Mouse (Mus musculus) MEL (cell line): ENCODE data around the gene Cyp2d22.

Experiments
- CTCF ChIP-seq, 3 experiments: IDR thresholded peaks in 2 of 3; conservative IDR thresholded peaks in 1 of 3; 2 replicates each; pipeline ENCODE4 v1.5.1; 2011 to 2012; ENCODE audit warnings: low read length in 3 of 3, low read depth in 2 of 3, mild to moderate bottlenecking in 2 of 3, improper control_type of control experiment in 1 of 3, inconsistent platforms in 1 of 3, mixed read lengths in 1 of 3, moderate library complexity in 1 of 3; ENCODE audit not compliant: control insufficient read depth in 1 of 3, insufficient read depth in 1 of 3, poor library complexity in 1 of 3, severe bottlenecking in 1 of 3
- MAFK ChIP-seq: IDR thresholded peaks from 2 replicates; pipeline ENCODE4 v1.6.1; 2011; ENCODE audit warnings: low read depth, mild to moderate bottlenecking, low read length, improper control_type of control experiment, borderline replicate concordance
- MEF2A ChIP-seq: IDR thresholded peaks from 2 replicates; pipeline ENCODE4 v1.6.1; 2014; ENCODE audit warnings: low read depth, mild to moderate bottlenecking, inconsistent platforms, low read length, improper control_type of control experiment; ENCODE audit not compliant: poor library complexity, insufficient replicate concordance, severe bottlenecking; ENCODE audit errors: extremely low read depth
- NELFE ChIP-seq: IDR thresholded peaks from 2 replicates; pipeline ENCODE4 v1.6.1; 2011; ENCODE audit warnings: low read depth, low read length, improper control_type of control experiment
- POLR2A ChIP-seq, 2 experiments: IDR thresholded peaks; 2 replicates each; pipeline ENCODE4 v1.6.1; 2011 to 2012; ENCODE audit warnings: low read length in 2 of 2, mild to moderate bottlenecking in 2 of 2, control low read depth in 1 of 2, improper control_type of control experiment in 1 of 2, low read depth in 1 of 2, moderate library complexity in 1 of 2; ENCODE audit not compliant: control insufficient read depth in 1 of 2, insufficient read depth in 1 of 2, poor library complexity in 1 of 2
- RAD21 ChIP-seq: IDR thresholded peaks from 2 replicates; pipeline ENCODE4 v1.6.1; 2011; ENCODE audit warnings: mild to moderate bottlenecking, low read depth, low read length, improper control_type of control experiment
- TBP ChIP-seq: IDR thresholded peaks from 2 replicates; pipeline ENCODE4 v1.8.0; 2011; ENCODE audit warnings: low read depth, low read length, improper control_type of control experiment

- TF ChIP-seq CTCF (IDR thresholded peaks at IDR 0.05 in 2 of 3, conservative IDR thresholded peaks at IDR 0.05 in 1 of 3; ENCODE audit: control insufficient read depth in 1 of 3, insufficient read depth in 1 of 3, low read depth in 2 of 3, low read length in 3 of 3, poor library complexity in 1 of 3, severe bottlenecking in 1 of 3) (no peak), MEF2A (no peak), MAFK (no peak), POLR2A (IDR thresholded peaks at IDR 0.05; ENCODE audit: control insufficient read depth in 1 of 2, insufficient read depth in 1 of 2, low read depth in 1 of 2, low read length in 2 of 2, poor library complexity in 1 of 2) (no peak), RAD21 (no peak), NELFE (no peak), TBP (no peak)
Observed at GRCm38 (mm10) chr15:82350349-82350748, 29.7 kb downstream of the Cyp2d22 start.
